Mouse (Mus musculus): ENCODE measurements around the gene Mettl26.
A peak's percentile ranks its signal among the peaks of the same experiment; 100 is the strongest.

GRCm38 (mm10) chr17:25844396-25844901 is 30.4 kb upstream of the Mettl26 start, which contains the start of gene Rhot2:
- TF ChIP-seq CTCF (IDR thresholded peaks at IDR 0.05; ENCODE audit: low read depth) (peak; percentile 89), EP300 (IDR thresholded peaks at IDR 0.05; ENCODE audit: low read depth) (no peak)

All from liver, embryonic 14.5 days (tissue).